Mouse (Mus musculus) neural tube, embryonic 14.5 days (tissue): ENCODE data around the gene AC140267.1. TPM values are rescaled to one million over a fixed set of nuclear protein-coding genes. Genes with fewer than 3 reads are reported as not detected.

Experiments used
- ATAC-seq: fragments of 200-750 bp; cut with Nextera tagmentation; 2 replicates; pipeline ENCODE4 v1.8.0; 2017; ENCODE audit warnings: low read depth, mild to moderate bottlenecking, moderate TSS enrichment, moderate library complexity
- H3K27ac ChIP-seq: fragments of 300-500 bp; sonication (generic); 2 replicates; pipeline ENCODE4 v1.5.1; 2014; ENCODE audit warnings: low read depth, mild to moderate bottlenecking, control low read depth, low read length, moderate library complexity, mixed read lengths
- H3K27me3 ChIP-seq: fragments of 300-500 bp; sonication (generic); 2 replicates; pipeline ENCODE4 v1.6.1; 2014; ENCODE audit warnings: low read length; ENCODE audit not compliant: control insufficient read depth, insufficient read depth
- H3K36me3 ChIP-seq: fragments of 300-500 bp; sonication (generic); 2 replicates; pipeline ENCODE4 v1.6.1; 2014; ENCODE audit warnings: low read length, mixed read lengths; ENCODE audit not compliant: control insufficient read depth, insufficient read depth
- H3K4me1 ChIP-seq: fragments of 300-500 bp; sonication (generic); 2 replicates; pipeline ENCODE4 v1.6.1; 2014; ENCODE audit warnings: low read length; ENCODE audit not compliant: control insufficient read depth, insufficient read depth
- H3K4me2 ChIP-seq: fragments of 300-500 bp; sonication (generic); 2 replicates; pipeline ENCODE4 v1.6.1; 2014; ENCODE audit warnings: mild to moderate bottlenecking, low read depth, low read length, control low read depth
- H3K4me3 ChIP-seq: fragments of 300-500 bp; sonication (generic); 2 replicates; pipeline ENCODE4 v1.5.1; 2014; ENCODE audit warnings: low read depth, low read length, control low read depth, mixed read lengths
- H3K9ac ChIP-seq: fragments of 300-500 bp; sonication (generic); replicated peaks from 2 replicates; pipeline ENCODE4 v1.6.1; 2014; ENCODE audit warnings: low read depth, mild to moderate bottlenecking, control low read depth, low read length, mixed read lengths
- H3K9me3 ChIP-seq: fragments of 300-500 bp; sonication (generic); 2 replicates; pipeline ENCODE4 v1.6.1; 2016; ENCODE audit warnings: low read length; ENCODE audit not compliant: control insufficient read depth
- WGBS: fragments of 180-500 bp; shearing (Covaris S2); extraction: QIAGEN DNeasy Blood & Tissue Kit; methylation state at CpG from one replicate; pipeline ENCODE4 v1.1.7; 2014; 5-methylcytosine and 5-hydroxymethylcytosine counted together
- polyA plus RNA-seq: library from polyadenylated mRNA; unstranded; fragments of >200 nt; fragmentation: Nextera tagmentation; extraction: Ambion mirVana; gene quantifications from 2 replicates; pipeline ENCODE4 v1.2.1, GENCODE M21; 2014

Gene AC140267.1
- polyA plus RNA-seq, 1 experiment from 2014 or later: not detected

DNA sequence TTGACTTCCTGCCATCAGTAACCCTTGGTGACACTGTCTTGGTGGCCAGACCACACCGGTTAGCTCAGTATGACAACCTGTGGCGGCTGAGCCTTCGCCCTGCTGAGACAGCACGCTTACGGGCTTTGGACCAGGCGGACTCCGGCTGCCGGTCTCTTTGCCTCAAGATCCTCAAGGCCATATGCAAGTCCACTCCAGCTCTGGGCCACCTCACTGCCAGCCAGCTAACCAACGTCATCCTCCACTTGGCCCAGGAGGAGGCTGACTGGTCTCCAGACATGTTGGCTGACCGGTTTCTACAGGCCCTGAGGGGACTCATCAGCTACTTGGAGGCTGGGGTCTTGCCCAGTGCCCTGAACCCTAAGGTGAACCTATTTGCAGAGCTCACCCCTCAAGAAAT lies 14.0 kb downstream of the AC140267.1 start:
- ATAC-seq: no peak
- Histone ChIP-seq H3K9ac (no peak overlapping the region), H3K36me3 (peaks cover 38% of the 10 kb centered on the region), H3K27ac (no peak overlapping the region), H3K27me3 (no peaks in the 10 kb centered on the region), H3K4me1 (peaks cover 6% of the 10 kb centered on the region; the same call in 1 of the 2 replicates), H3K9me3 (no peaks in the 10 kb centered on the region), H3K4me3 (no peak overlapping the region), H3K4me2 (no peak overlapping the region)
- 95% methylated on average over 10 of the region's 10 CpGs for WGBS

DNA sequence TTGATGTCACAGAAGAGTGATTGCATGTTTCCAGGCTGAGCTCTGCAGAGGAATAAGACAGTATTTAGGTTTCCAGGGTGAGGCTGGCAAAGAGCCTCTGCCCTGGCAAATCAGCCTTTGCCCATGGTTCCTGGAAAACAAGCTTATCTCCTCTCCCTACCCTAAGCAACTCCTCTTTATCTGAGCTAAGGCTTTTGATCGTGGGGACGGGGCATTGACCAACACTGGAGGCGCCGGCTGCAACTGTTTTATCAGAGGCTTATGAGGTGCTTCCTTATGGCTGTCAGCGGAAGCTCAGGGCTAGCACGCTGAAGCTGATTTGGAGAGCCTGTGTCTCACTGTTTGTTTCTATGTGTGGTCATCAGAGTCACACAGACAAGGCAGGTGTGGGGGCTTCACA lies 15.0 kb downstream of the AC140267.1 start:
- no peak for ATAC-seq
- no peak overlapping the region for H3K27ac ChIP-seq
- H3K4me3 ChIP-seq: no peak overlapping the region
- H3K4me1 ChIP-seq: peaks cover 6% of the 10 kb centered on the region; the same call in 1 of the 2 replicates
- H3K36me3 ChIP-seq: peaks cover 35% of the 10 kb centered on the region
- H3K27me3 ChIP-seq: peaks cover 1% of the 10 kb centered on the region; the same call in 1 of the 2 replicates
- no peak overlapping the region for H3K9ac ChIP-seq
- H3K9me3 ChIP-seq: no peaks in the 10 kb centered on the region
- no peak overlapping the region for H3K4me2 ChIP-seq
- WGBS: 93% methylated on average over 6 of the region's 6 CpGs

DNA sequence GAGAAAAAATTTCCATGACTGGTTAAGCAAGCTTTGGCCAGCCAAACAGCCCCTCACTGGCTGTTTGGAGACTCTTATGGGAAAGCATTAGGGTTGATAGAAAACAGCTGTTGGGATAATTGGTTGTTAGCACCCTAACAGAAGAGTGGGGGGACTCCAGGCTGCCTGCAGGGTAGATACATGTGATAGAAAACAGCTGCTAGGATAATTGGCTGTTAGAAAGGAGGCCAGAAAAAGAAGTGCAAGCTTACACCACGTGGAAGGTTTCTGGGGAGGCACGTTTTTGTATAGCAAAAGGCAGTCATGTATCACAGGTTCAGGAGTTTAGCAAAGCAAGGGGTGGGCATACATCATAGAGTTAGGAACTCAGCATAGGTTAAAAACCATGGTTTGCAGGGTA lies 17.9 kb downstream of the AC140267.1 start:
- Histone ChIP-seq H3K4me1 (peaks cover 24% of the 10 kb centered on the region), H3K36me3 (peaks cover 40% of the 10 kb centered on the region), H3K27ac (peak overlapping the region; percentile 99; the same call in 1 of the 2 replicates), H3K4me2 (peak overlapping the region; percentile 9; the same call in 1 of the 2 replicates), H3K27me3 (peaks cover 2% of the 10 kb centered on the region; the same call in 1 of the 2 replicates), H3K9ac (no peak overlapping the region), H3K4me3 (no peak overlapping the region), H3K9me3 (no peaks in the 10 kb centered on the region)
- 38% methylated on average over 2 of the region's 2 CpGs for WGBS
- ATAC-seq: no peak

DNA sequence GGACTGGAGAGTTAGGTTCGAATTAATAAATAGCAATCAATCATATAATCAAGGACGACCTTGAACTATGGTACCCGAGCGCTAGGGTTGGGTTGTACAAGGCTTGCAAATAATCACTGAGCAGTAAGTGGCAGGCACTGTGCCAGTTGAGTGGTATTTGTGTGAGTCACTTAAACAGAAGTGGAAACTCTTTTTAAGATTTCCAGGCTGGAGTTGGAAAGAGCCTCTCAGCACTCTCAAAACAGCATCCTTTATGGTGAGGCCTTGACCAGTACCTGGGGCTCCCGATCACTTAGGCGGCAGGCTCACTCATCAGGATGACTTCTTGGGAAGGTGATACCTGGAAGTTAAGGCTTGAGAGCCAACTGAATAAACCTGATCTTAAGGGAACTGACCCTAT lies 18.6 kb downstream of the AC140267.1 start:
- 46% methylated on average over 6 of the region's 6 CpGs for WGBS
- H3K9ac ChIP-seq: peak overlapping the region; percentile 100
- H3K36me3 ChIP-seq: peaks cover 43% of the 10 kb centered on the region
- ATAC-seq: no peak
- H3K27ac ChIP-seq: peak overlapping the region; percentile 99
- H3K4me3 ChIP-seq: peak overlapping the region; percentile 99
- H3K4me1 ChIP-seq: peaks cover 24% of the 10 kb centered on the region
- peak overlapping the region; percentile 66 for H3K4me2 ChIP-seq
- H3K27me3 ChIP-seq: peaks cover 2% of the 10 kb centered on the region; the same call in 1 of the 2 replicates
- H3K9me3 ChIP-seq: no peaks in the 10 kb centered on the region

DNA sequence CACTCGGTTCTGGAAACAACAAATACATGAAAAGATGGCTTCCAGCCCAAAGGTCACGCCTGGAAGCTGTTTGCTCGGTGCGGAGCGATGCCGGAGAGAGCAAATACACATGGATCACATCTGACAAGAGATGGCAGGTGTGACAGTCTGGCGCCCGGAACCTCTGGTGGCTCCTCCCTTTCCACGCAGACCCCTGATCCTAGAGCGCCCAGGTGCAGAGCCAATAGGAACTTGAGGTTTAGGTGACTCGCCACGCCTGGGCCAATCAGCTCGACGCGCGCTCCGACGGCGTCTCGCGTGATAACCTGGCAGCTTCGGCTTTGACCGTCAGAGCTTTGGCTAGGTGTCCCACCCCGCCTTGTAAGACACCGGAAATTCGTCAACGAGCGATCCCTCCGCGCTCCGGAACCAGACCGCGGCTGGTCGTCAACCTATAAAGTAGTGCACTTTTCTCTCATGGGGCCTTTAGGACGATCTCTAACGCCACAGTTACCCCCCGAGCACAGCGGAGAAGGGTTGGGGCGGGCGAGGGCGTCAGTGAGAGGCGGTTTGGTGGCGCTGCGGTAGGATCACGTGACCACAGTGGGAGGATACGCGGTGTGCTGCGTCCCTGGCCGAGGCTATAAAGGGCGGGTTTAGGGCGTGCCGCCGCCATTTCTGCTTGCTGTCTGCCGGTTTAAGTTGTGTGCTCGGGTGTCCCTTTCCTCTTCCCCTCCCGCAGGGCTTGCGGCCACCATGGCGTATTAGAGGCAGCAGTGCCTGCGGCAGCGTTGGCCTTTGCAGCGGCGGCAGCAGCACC lies 19.4 kb downstream of the AC140267.1 start, which contains the start of gene Atf4:
Gene Atf4 (plus strand): TSS at position 338 of the 799 bp plus-strand sequence.
- Histone ChIP-seq H3K4me3 (peak within 1 kb of the TSS; percentile 99), H3K9ac (peak within 1 kb of the TSS; percentile 100), H3K27me3 (peaks cover 2% of the 10 kb centered on the region; the same call in 1 of the 2 replicates), H3K4me2 (peak within 1 kb of the TSS; percentile 66), H3K27ac (peak within 1 kb of the TSS; percentile 99), H3K9me3 (no peaks in the 10 kb centered on the region), H3K4me1 (peaks cover 24% of the 10 kb centered on the region), H3K36me3 (peaks cover 37% of the 10 kb centered on the region)
- ATAC-seq: peak; percentile 97
- 1% methylated on average over 62 of the region's 62 CpGs for WGBS

DNA sequence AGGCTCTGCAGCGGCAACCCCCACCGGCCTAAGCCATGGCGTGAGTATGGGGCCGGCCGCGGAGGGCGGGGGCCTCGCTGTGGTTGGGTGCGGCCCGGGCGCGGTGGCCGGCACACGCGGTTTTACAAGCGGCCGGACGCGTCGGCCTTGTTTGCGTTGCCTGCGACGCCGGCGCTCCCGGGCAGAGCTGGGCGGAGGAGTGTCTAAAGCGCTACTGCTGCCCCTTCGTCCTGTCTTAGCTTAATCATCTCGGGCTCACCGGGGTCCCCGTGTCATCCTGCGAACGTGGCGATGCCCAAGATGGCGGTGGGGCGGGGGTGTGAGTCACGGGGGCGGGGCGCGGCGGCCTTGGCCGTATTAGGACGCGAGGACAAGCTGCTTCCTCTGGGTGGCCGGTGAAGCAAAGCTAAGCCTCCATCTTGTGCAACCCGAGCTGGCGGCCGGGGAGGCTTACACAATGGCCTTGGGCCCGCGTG lies 20.0 kb downstream of the AC140267.1 start:
- Histone ChIP-seq H3K9ac (peak overlapping the region; percentile 100), H3K9me3 (no peaks in the 10 kb centered on the region), H3K27ac (peak overlapping the region; percentile 99), H3K4me2 (peak overlapping the region; percentile 66), H3K4me1 (peaks cover 24% of the 10 kb centered on the region), H3K4me3 (peak overlapping the region; percentile 99), H3K27me3 (peaks cover 2% of the 10 kb centered on the region; the same call in 1 of the 2 replicates), H3K36me3 (peaks cover 31% of the 10 kb centered on the region)
- ATAC-seq: peak; percentile 28
- under 1% methylated on average over 49 of the region's 51 CpGs for WGBS

DNA sequence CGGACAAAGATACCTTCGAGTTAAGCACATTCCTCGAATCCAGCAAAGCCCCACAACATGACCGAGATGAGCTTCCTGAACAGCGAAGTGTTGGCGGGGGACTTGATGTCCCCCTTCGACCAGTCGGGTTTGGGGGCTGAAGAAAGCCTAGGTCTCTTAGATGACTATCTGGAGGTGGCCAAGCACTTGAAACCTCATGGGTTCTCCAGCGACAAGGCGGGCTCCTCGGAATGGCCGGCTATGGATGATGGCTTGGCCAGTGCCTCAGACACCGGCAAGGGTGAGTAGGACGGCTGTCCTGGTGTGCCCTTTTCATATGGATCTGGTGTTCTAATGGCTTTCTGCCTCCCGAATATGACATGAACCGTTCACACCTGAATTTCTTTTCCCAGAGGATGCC lies 20.6 kb downstream of the AC140267.1 start:
- ATAC-seq: no peak
- peaks cover 24% of the 10 kb centered on the region for H3K4me1 ChIP-seq
- 15% methylated on average over 16 of the region's 16 CpGs for WGBS
- H3K27me3 ChIP-seq: peaks cover 2% of the 10 kb centered on the region; the same call in 1 of the 2 replicates
- peak overlapping the region; percentile 66 for H3K4me2 ChIP-seq
- H3K9me3 ChIP-seq: no peaks in the 10 kb centered on the region
- peak overlapping the region; percentile 100 for H3K9ac ChIP-seq
- H3K4me3 ChIP-seq: peak overlapping the region; percentile 99
- peak overlapping the region; percentile 99 for H3K27ac ChIP-seq
- peaks cover 29% of the 10 kb centered on the region for H3K36me3 ChIP-seq

DNA sequence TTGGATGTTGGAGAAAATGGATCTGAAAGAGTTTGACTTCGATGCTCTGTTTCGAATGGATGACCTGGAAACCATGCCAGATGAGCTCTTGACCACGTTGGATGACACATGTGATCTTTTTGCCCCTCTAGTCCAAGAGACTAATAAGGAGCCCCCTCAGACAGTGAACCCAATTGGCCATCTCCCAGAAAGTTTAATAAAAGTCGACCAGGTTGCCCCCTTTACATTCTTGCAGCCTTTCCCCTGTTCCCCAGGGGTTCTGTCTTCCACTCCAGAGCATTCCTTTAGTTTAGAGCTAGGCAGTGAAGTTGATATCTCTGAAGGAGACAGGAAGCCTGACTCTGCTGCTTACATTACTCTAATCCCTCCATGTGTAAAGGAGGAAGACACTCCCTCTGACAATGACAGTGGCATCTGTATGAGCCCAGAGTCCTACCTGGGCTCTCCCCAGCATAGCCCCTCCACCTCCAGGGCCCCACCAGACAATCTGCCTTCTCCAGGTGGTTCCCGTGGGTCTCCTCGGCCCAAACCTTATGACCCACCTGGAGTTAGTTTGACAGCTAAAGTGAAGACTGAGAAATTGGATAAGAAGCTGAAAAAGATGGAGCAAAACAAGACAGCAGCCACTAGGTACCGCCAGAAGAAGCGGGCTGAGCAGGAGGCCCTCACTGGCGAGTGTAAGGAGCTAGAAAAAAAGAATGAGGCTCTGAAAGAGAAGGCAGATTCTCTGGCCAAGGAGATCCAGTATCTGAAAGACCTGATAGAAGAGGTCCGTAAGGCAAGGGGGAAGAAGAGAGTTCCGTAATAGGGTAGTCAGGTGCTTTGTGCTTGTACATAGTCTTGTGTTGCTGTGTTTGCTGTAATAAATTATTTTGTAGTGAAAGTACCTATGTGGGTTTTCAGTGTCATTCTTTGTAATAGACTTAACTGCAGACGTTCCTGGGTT lies 21.3 kb downstream of the AC140267.1 start:
- peaks cover 24% of the 10 kb centered on the region for H3K4me1 ChIP-seq
- no peak for ATAC-seq
- no peaks in the 10 kb centered on the region for H3K9me3 ChIP-seq
- peaks cover 29% of the 10 kb centered on the region for H3K36me3 ChIP-seq
- peak overlapping the region; percentile 66 for H3K4me2 ChIP-seq
- peak overlapping the region; percentile 100 for H3K9ac ChIP-seq
- 70% methylated on average over 12 of the region's 12 CpGs for WGBS
- peak overlapping the region; percentile 99 for H3K4me3 ChIP-seq
- peak overlapping the region; percentile 99 for H3K27ac ChIP-seq
- H3K27me3 ChIP-seq: peaks cover 2% of the 10 kb centered on the region; the same call in 1 of the 2 replicates
